Mouse (Mus musculus) lung, postnatal 0 days (tissue): ENCODE results near the gene Rcor3. TPM values are rescaled to one million over a fixed set of nuclear protein-coding genes. Genes with fewer than 3 reads are reported as not detected.
A peak's percentile ranks its signal among the peaks of the same experiment; 100 is the strongest.

Source experiments
- ATAC-seq: fragments of 200-750 bp; cut with Nextera tagmentation; 2 replicates; pipeline ENCODE4 v1.8.0; 2017; ENCODE audit warnings: moderate library complexity
- DNase-seq: peaks from one replicate; pipeline ENCODE4 v3.0.0-alpha.2; 2016; ENCODE audit warnings: low spot score
- H3K27ac ChIP-seq: fragments of 300-500 bp; sonication (generic); 2 replicates; pipeline ENCODE4 v1.5.1; 2014; ENCODE audit warnings: antibody characterized with exemption, mild to moderate bottlenecking, low read length, mixed read lengths
- H3K27me3 ChIP-seq: fragments of 300-500 bp; sonication (generic); replicated peaks from 2 replicates; pipeline ENCODE4 v1.6.1; 2014; ENCODE audit warnings: low read length, mixed read lengths; ENCODE audit not compliant: insufficient read depth
- H3K36me3 ChIP-seq: fragments of 300-500 bp; sonication (generic); 2 replicates; pipeline ENCODE4 v1.6.1; 2014; ENCODE audit warnings: low read length, mixed read lengths; ENCODE audit not compliant: insufficient read depth
- H3K4me1 ChIP-seq: fragments of 300-500 bp; sonication (generic); 2 replicates; pipeline ENCODE4 v1.6.1; 2014; ENCODE audit warnings: antibody characterized with exemption, low read depth, low read length, mixed read lengths; ENCODE audit not compliant: insufficient read depth
- H3K4me2 ChIP-seq: fragments of 300-500 bp; sonication (generic); replicated peaks from 2 replicates; pipeline ENCODE4 v1.6.1; 2014; ENCODE audit warnings: low read depth, mild to moderate bottlenecking, low read length, moderate library complexity, mixed read lengths
- H3K4me3 ChIP-seq: fragments of 300-500 bp; sonication (generic); 2 replicates; pipeline ENCODE4 v1.5.1; 2014; ENCODE audit warnings: low read depth, low read length
- H3K9ac ChIP-seq: fragments of 300-500 bp; sonication (generic); replicated peaks from 2 replicates; pipeline ENCODE4 v1.6.1; 2014; ENCODE audit warnings: low read depth, mild to moderate bottlenecking
- H3K9me3 ChIP-seq: fragments of 300-500 bp; sonication (generic); 2 replicates; pipeline ENCODE4 v1.6.1; 2016; ENCODE audit warnings: low read length, mixed read lengths
- CTCF ChIP-seq: IDR thresholded peaks from 2 replicates; pipeline ENCODE4 v1.5.1; 2016; ENCODE audit warnings: antibody characterized with exemption, mild to moderate bottlenecking
- EP300 ChIP-seq: IDR thresholded peaks from 2 replicates; pipeline ENCODE4 v1.6.1; 2016; ENCODE audit warnings: antibody characterized with exemption, mild to moderate bottlenecking, control low read depth
- WGBS: fragments of 180-500 bp; shearing (Covaris S2); extraction: QIAGEN DNeasy Blood & Tissue Kit; methylation state at CpG from one replicate; pipeline ENCODE4 v1.1.7; 2014; 5-methylcytosine and 5-hydroxymethylcytosine counted together
- polyA plus RNA-seq: library from polyadenylated mRNA; unstranded; fragments of >200 nt; fragmentation: Nextera tagmentation; extraction: Ambion mirVana; gene quantifications from 2 replicates; pipeline ENCODE4 v1.2.1, GENCODE M21; 2015

The Rcor3 gene
- polyA plus RNA-seq, 1 experiment from 2014 or later: 26.1 TPM

DNA sequence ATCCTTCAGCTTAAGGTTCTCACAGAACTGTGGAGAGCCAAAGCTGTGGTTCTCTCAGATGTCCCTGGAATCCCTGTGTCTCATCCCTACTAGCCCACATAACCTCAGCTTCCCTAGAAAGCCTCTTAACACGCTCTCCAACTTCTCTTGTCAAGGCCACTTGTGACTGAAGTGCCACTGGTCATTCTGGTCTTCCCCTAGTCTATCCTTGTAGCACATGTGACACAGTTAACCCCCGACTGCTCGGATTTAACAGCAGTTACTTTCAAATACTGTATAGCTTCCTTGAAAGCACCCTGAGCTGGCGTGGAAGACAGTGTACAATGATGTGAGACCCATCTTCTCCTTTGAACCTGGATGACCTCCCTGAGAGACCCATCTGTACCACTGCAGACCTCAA lies 50.8 kb downstream of the Rcor3 start:
- Histone ChIP-seq H3K4me1 (peaks cover 18% of the 10 kb centered on the region), H3K9me3 (no peaks in the 10 kb centered on the region), H3K27me3 (no peaks in the 10 kb centered on the region), H3K4me3 (no peak overlapping the region), H3K36me3 (0 out of 2 replicates have a peak, but pooled peaks cover 5% of the 10 kb centered on the region), H3K4me2 (no peak overlapping the region), H3K27ac (0 out of 2 replicates have a peak overlapping the region, but pooled peaks have one; percentile 0), H3K9ac (no peak overlapping the region)
- DNase-seq: peak; percentile 82
- peak; percentile 46 for TF ChIP-seq EP300
- TF ChIP-seq CTCF: no peak
- WGBS: 41% methylated on average over 4 of the region's 4 CpGs
- ATAC-seq: peak; percentile 80

DNA sequence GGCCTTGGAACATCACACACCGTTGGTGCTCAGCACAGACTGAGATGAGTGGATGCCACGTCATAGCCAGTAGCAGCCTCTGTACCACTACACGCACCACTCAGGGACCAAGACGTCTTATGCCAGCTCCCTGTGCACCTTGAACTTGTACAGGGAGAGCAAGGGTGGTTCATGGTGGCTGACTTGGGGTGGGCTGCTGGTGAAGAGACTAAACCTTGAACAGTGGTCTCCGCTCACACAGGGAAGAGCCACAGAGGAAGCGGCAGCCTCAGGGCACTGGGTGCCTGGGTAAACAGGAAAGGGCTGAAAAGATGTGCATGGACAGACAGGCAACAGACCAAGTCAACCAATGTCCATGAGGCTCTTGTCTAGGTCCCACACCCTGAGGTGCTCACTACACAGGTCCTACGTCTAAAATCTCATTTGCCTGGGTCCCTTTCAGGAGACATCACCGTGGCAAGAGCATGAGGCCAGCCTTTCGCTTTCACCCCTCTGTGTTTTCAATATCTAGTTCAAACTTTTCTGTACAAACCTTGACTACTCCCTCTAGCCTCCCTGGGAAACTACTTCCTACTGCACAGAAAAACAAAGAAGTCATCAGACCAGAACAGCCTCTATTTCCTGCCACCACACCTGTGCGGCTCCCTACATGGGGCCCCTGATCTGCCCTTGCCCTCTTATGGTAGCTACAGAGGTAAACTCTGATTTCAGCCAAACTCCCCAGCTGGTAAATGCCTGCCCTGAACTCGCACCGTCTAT lies 51.4 kb downstream of the Rcor3 start:
- Histone ChIP-seq H3K36me3 (0 out of 2 replicates have a peak, but pooled peaks cover 9% of the 10 kb centered on the region), H3K4me1 (peaks cover 18% of the 10 kb centered on the region), H3K27me3 (no peaks in the 10 kb centered on the region), H3K9ac (no peak overlapping the region; the same call in 1 of the 2 replicates), H3K27ac (0 out of 2 replicates have a peak overlapping the region, but pooled peaks have one; percentile 0), H3K4me3 (no peak overlapping the region), H3K4me2 (no peak overlapping the region), H3K9me3 (peaks cover 3% of the 10 kb centered on the region; the same call in 1 of the 2 replicates)
- DNase-seq (no peak), ATAC-seq (peak; percentile 27; the same call in 1 of the 2 replicates)
- 66% methylated on average over 12 of the region's 12 CpGs for WGBS
- TF ChIP-seq EP300: no peak
- TF ChIP-seq CTCF: no peak

DNA sequence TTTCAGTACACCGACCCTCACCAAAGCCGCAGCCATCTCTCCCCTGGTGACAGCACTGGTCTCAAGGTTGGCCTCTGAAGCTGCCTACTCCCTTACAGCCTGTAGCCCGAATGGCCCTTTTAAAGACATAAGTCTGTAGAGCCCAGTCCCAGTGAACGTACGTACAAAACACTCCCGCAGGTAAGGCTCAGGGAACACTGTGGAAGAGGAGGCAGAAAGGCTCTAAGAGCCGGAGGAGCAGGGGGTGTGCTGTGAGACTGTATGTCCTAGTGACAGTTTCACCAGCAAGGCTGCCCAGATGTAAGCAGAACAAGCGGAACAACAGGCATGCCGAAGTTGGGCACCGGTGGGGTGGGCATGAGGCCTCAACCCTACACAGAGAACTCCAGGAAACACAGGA lies 52.6 kb downstream of the Rcor3 start:
- Histone ChIP-seq H3K4me3 (no peak overlapping the region), H3K27me3 (no peaks in the 10 kb centered on the region), H3K27ac (no peak overlapping the region), H3K4me1 (peaks cover 13% of the 10 kb centered on the region), H3K36me3 (0 out of 2 replicates have a peak, but pooled peaks cover 9% of the 10 kb centered on the region), H3K9me3 (peaks cover 3% of the 10 kb centered on the region; the same call in 1 of the 2 replicates), H3K9ac (no peak overlapping the region), H3K4me2 (no peak overlapping the region)
- WGBS: 88% methylated on average over 10 of the region's 10 CpGs
- TF ChIP-seq EP300: no peak
- TF ChIP-seq CTCF: no peak
- no peak for ATAC-seq
- DNase-seq: no peak

DNA sequence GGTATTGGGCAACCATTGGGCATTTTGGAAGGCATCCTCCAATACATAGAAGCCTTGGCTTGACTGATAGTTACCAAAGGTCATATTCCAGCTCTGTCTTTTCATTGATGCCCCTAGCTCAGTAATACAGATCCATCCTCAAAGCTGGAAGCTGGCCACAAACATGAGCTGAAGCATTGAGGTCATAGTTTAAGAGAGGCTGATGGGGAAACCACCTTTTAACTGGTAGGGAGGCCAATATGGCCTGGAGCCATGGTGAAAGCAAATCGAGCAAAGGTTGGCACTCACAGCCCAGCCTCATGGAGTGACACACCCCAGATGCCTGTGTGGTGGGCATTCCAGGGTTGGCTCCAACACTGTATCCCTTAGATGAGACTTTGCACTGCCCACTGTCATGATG lies 55.2 kb downstream of the Rcor3 start:
- no peaks in the 10 kb centered on the region for H3K27me3 ChIP-seq
- H3K4me2 ChIP-seq: no peak overlapping the region
- TF ChIP-seq CTCF (no peak), EP300 (no peak)
- H3K9ac ChIP-seq: no peak overlapping the region
- 0 out of 2 replicates have a peak, but pooled peaks cover 6% of the 10 kb centered on the region for H3K36me3 ChIP-seq
- no peak for ATAC-seq
- no peak for DNase-seq
- peaks cover 21% of the 10 kb centered on the region; the same call in 1 of the 2 replicates for H3K4me1 ChIP-seq
- no peak overlapping the region for H3K27ac ChIP-seq
- WGBS: 92% methylated on average over 1 of the region's 1 CpGs
- no peak overlapping the region for H3K4me3 ChIP-seq
- peaks cover 3% of the 10 kb centered on the region; the same call in 1 of the 2 replicates for H3K9me3 ChIP-seq

DNA sequence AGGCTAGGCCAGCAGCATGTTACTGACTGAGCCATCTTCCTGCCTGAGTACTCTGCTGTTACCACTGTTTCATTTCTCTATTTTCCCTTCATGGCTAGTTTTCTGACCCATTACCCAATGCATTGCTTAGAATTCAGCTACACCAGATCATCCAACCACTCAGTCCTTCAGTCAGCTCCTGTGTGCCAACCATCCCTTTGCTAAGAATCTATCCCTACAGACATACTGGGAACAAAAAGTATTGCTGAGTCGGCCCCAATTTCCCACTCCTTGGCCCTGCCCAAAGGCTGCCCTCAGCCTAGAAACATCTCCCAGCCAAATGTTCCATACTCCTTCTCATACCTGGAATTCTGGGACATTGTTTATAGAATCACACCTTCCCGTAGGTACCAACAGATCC lies 56.7 kb downstream of the Rcor3 start:
- DNase-seq (no peak), ATAC-seq (no peak)
- 98% methylated on average over 2 of the region's 2 CpGs for WGBS
- Histone ChIP-seq H3K4me3 (no peak overlapping the region), H3K9ac (no peak overlapping the region), H3K4me1 (peaks cover 22% of the 10 kb centered on the region; the same call in 1 of the 2 replicates), H3K27me3 (no peaks in the 10 kb centered on the region), H3K27ac (no peak overlapping the region), H3K4me2 (no peak overlapping the region), H3K9me3 (peaks cover 3% of the 10 kb centered on the region; the same call in 1 of the 2 replicates), H3K36me3 (0 out of 2 replicates have a peak, but pooled peaks cover 6% of the 10 kb centered on the region)
- TF ChIP-seq CTCF: no peak
- no peak for TF ChIP-seq EP300

DNA sequence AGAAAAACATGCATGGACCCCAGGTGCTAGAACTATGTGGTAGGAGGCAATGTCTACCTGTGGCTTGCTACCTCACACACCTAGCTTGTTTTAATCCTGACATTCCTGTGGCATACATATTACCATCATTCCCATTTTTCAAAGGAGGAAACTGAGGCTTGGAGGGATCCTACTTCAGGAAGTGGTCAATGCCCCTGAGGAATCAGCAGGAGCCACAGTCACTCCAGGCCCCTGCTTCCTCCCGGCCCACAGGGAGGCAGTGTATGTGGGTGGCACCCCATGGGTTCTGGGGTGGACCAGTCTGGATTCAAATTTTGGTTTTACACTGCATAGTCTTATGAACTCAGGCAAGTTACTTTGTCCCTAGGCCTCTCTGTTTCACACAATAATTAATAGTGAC lies 58.7 kb downstream of the Rcor3 start:
- no peaks in the 10 kb centered on the region for H3K27me3 ChIP-seq
- H3K36me3 ChIP-seq: 0 out of 2 replicates have a peak, but pooled peaks cover 6% of the 10 kb centered on the region
- H3K4me3 ChIP-seq: no peak overlapping the region
- ATAC-seq (no peak), DNase-seq (no peak)
- WGBS: 77% methylated on average over 1 of the region's 1 CpGs
- no peak overlapping the region for H3K9ac ChIP-seq
- TF ChIP-seq EP300: no peak
- TF ChIP-seq CTCF: no peak
- H3K27ac ChIP-seq: peak overlapping the region; percentile 48
- H3K4me1 ChIP-seq: peaks cover 21% of the 10 kb centered on the region; the same call in 1 of the 2 replicates
- H3K9me3 ChIP-seq: peaks cover 3% of the 10 kb centered on the region; the same call in 1 of the 2 replicates
- H3K4me2 ChIP-seq: no peak overlapping the region
